Mouse (Mus musculus) heart, adult 18-20 months (tissue): ENCODE measurements around the gene Raver1. TPM values are rescaled to one million over a fixed set of nuclear protein-coding genes. Genes with fewer than 3 reads are reported as not detected.

Experiments
- microRNA-seq, 2 experiments: library from miRNA; unstranded; fragments of <30 nt; microRNA quantifications; one replicate each; pipeline ENCODE4 v1.2.0; 2022
- total RNA-seq, 2 experiments: library from RNA; stranded (reverse); gene quantifications; 2 replicates each; pipeline ENCODE4 v1.2.3; 2021

The Raver1 gene
- total RNA-seq, 2 experiments from 2014 or later, result 22.5 to 23.9 TPM

Small RNA genes lying within 50 kb of the gene (microRNA-seq; reads per million reads assigned to microRNA genes)
- gene Mir1900, result 0 reads per million in 2 experiments
- 0 reads per million in 2 experiments for gene Mir7082

Other genes starting within 250 kb of the Raver1 start
- gene A230050P20Rik, start 223.4 kb downstream of the Raver1 start, total RNA-seq, result 1 to 10 TPM; 3.9 to 4.0 TPM
- gene Angptl6, start 212.3 kb downstream of the Raver1 start, total RNA-seq, result 1 to 10 TPM; 4.3 to 4.4 TPM
- 1 to 10 TPM; 5.5 to 7.4 TPM for gene Ppan, start 203.8 kb downstream of the Raver1 start, total RNA-seq
- 100 to 1,000 TPM; 114 to 116 TPM for gene Eif3g, start 193.4 kb downstream of the Raver1 start, total RNA-seq
- gene Dnmt1, start 132.1 kb downstream of the Raver1 start, total RNA-seq, result 10 to 100 TPM; 10.3 to 12.6 TPM
- gene S1pr2, start 115.2 kb downstream of the Raver1 start, total RNA-seq, result 1 to 10 TPM; 1.4 to 2.0 TPM
- gene Mrpl4, start 89.3 kb downstream of the Raver1 start, total RNA-seq, result 100 to 1,000 TPM; 130 to 138 TPM
- 1 to 10 TPM; 8.7 to 9.1 TPM for gene Icam1, start 76.0 kb downstream of the Raver1 start, total RNA-seq
- 1 to 10 TPM; 1.2 to 1.3 TPM for gene Icam4, start 62.6 kb downstream of the Raver1 start, total RNA-seq
- gene Icam5, start 59.9 kb downstream of the Raver1 start, total RNA-seq, result not detected
- gene Zglp1, start 24.9 kb downstream of the Raver1 start, total RNA-seq, result not detected
- under 1 TPM; 0.30 to 0.33 TPM for gene Gm49373, start 18.9 kb downstream of the Raver1 start, total RNA-seq
- 10 to 100 TPM; 39.1 to 48.3 TPM for gene Fdx1l, start 18.4 kb downstream of the Raver1 start, total RNA-seq
- gene Gm38431, start within 50 bp of the Raver1 start, total RNA-seq, result under 1 TPM; 0.27 to 0.31 TPM
- gene Tyk2, start 39.2 kb upstream of the Raver1 start, total RNA-seq, result 10 to 100 TPM in 1 of 2 experiments, 1 to 10 TPM in 1; 8.0 to 10.3 TPM
- gene Cdc37, start 58.0 kb upstream of the Raver1 start, total RNA-seq, result 100 to 1,000 TPM; 160 to 168 TPM
- 10 to 100 TPM; 52.5 to 59.1 TPM for gene Pde4a, start 73.7 kb upstream of the Raver1 start, total RNA-seq
- gene Keap1, start 147.4 kb upstream of the Raver1 start, total RNA-seq, result 10 to 100 TPM; 43.1 to 44.5 TPM
- 1 to 10 TPM in 1 of 2 experiments, under 1 TPM in 1; 0.89 to 1.5 TPM for gene S1pr5, start 156.4 kb upstream of the Raver1 start, total RNA-seq
- gene Atg4d, start 173.3 kb upstream of the Raver1 start, total RNA-seq, result 100 to 1,000 TPM in 1 of 2 experiments, 10 to 100 TPM in 1; 82.0 to 101 TPM
- 10 to 100 TPM; 10.6 to 17.2 TPM for gene Kri1, start 196.0 kb upstream of the Raver1 start, total RNA-seq
- 10 to 100 TPM; 14.3 to 15.9 TPM for gene Cdkn2d, start 199.4 kb upstream of the Raver1 start, total RNA-seq
- not detected for gene Ap1m2, start 220.3 kb upstream of the Raver1 start, total RNA-seq
- 10 to 100 TPM; 74.0 to 81.4 TPM for gene Slc44a2, start 228.7 kb upstream of the Raver1 start, total RNA-seq